Mouse (Mus musculus): ENCODE results near the gene Upk3a. TPM values are rescaled to one million over a fixed set of nuclear protein-coding genes. Genes with fewer than 3 reads are reported as not detected.

The Upk3a gene
- polyA plus RNA-seq, 2 experiments: not detected

DNA sequence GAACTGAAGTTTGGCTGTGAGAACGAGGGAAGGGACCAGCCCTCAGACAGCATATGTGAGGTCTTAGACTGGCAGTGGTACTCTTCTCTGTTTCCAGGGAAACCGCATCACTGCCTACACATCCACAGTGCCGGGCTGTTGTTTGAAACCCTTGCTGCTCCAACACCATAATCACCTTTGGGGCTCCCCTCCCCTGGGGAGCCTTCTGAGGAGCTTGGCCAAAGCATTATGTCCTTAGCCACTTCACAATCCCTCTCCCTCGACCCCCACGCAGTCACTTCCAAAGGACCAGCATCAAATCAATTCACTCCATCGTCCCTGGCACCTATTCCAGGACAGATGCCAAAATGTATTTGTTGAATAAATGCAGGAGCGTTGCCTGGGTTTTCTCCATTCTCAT lies 27.2 kb upstream of the Upk3a start:
- ATAC-seq (ENCODE audit: insufficient read depth) (no peak), DNase-seq (ENCODE audit: low read depth in 3 of 3, low spot score in 3 of 3) (no peak)
- Histone ChIP-seq H3K9ac (replicated peaks) (no peak overlapping the region), H3K4me1 (replicated peaks; ENCODE audit: control insufficient read depth in 2 of 2, insufficient read depth in 2 of 2, low read length in 1 of 2) (peaks cover 0 to 5% of the 10 kb centered on the region in 2 experiments; a peak in 1 of 4 replicates), H3K4me2 (ENCODE audit: low read depth) (no peak overlapping the region), H3K36me3 (replicated peaks; ENCODE audit: control insufficient read depth, insufficient read depth, low read depth) (no peaks in the 10 kb centered on the region), H3K27me3 (ENCODE audit: control insufficient read depth, insufficient read depth, low read length) (peaks cover 10% of the 10 kb centered on the region), H3K4me3 (ENCODE audit: insufficient read depth in 1 of 2, low read depth in 2 of 2, low read length in 2 of 2) (no peak overlapping the region), H3K27ac (no peak overlapping the region), H3K9me3 (ENCODE audit: control insufficient read depth, low read length) (no peaks in the 10 kb centered on the region)
- WGBS (ENCODE audit: insufficient replicate concordance): 50% methylated on average over 7 of the region's 7 CpGs
- TF ChIP-seq CTCF (IDR thresholded peaks at IDR 0.05; ENCODE audit: low read depth): no peak
- no peak for TF ChIP-seq EP300 (IDR thresholded peaks at IDR 0.05; ENCODE audit: low read depth)

DNA sequence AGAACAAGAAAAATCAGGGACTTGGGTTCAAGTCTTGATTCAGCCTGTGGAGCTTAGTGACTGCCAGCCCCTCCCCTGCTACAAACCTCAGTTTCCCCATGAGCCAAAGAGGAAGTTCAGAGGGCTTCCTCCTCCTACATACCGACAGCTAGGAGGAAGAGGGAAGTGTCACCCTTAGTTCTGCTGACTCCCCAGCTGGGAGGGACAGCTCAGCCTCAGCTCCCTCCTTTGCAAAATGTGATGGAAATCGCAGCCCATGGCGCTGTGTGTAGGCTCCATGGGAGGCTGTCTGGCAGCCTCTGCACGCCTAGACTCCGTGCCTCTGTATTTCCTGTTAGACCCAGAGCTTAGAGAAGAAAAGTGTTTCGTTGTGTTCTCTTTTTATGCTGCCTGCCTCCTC lies 22.4 kb upstream of the Upk3a start:
- Histone ChIP-seq H3K27ac (no peak overlapping the region), H3K4me2 (ENCODE audit: low read depth) (no peak overlapping the region), H3K4me1 (replicated peaks; ENCODE audit: control insufficient read depth in 2 of 2, insufficient read depth in 2 of 2, low read length in 1 of 2) (no peaks in the 10 kb centered on the region; a peak in 1 of 4 replicates), H3K27me3 (ENCODE audit: control insufficient read depth, insufficient read depth, low read length) (no peaks in the 10 kb centered on the region), H3K9me3 (ENCODE audit: control insufficient read depth, low read length) (no peaks in the 10 kb centered on the region), H3K36me3 (replicated peaks; ENCODE audit: control insufficient read depth, insufficient read depth, low read depth) (no peaks in the 10 kb centered on the region), H3K4me3 (ENCODE audit: insufficient read depth in 1 of 2, low read depth in 2 of 2, low read length in 2 of 2) (no peak overlapping the region), H3K9ac (replicated peaks) (no peak overlapping the region)
- ATAC-seq (ENCODE audit: insufficient read depth) (no peak), DNase-seq (ENCODE audit: low read depth in 3 of 3, low spot score in 3 of 3) (no peak)
- WGBS (ENCODE audit: insufficient replicate concordance): 8% methylated on average over 6 of the region's 6 CpGs
- no peak for TF ChIP-seq CTCF (IDR thresholded peaks at IDR 0.05; ENCODE audit: low read depth)
- TF ChIP-seq EP300 (IDR thresholded peaks at IDR 0.05; ENCODE audit: low read depth): no peak

DNA sequence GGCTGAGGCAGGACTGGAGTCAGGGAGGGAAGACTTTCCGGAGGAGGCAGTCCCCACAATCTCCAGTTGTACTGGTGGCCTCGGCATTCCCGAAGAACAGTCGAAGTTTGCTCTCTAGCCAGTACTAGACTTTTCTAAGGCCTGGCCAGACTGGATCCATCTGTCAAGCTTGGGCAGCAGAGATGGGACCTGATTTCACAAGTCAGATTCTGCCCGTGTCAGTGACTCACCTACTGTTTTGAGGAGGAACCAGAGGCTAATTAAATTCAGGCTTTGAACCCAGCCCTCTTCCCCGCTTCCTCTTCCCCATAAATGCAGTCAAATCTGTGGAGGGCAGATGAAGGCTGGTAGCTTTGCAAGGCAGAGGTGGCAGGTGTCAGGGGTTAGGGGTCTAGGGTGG lies 21.9 kb upstream of the Upk3a start:
- Histone ChIP-seq H3K4me3 (ENCODE audit: insufficient read depth in 1 of 2, low read depth in 2 of 2, low read length in 2 of 2) (no peak overlapping the region), H3K9me3 (ENCODE audit: control insufficient read depth, low read length) (no peaks in the 10 kb centered on the region), H3K9ac (replicated peaks) (no peak overlapping the region), H3K27me3 (ENCODE audit: control insufficient read depth, insufficient read depth, low read length) (no peaks in the 10 kb centered on the region), H3K4me2 (ENCODE audit: low read depth) (no peak overlapping the region), H3K27ac (no peak overlapping the region), H3K36me3 (replicated peaks; ENCODE audit: control insufficient read depth, insufficient read depth, low read depth) (no peaks in the 10 kb centered on the region), H3K4me1 (replicated peaks; ENCODE audit: control insufficient read depth in 2 of 2, insufficient read depth in 2 of 2, low read length in 1 of 2) (no peaks in the 10 kb centered on the region; a peak in 1 of 4 replicates)
- ATAC-seq (ENCODE audit: insufficient read depth) (no peak), DNase-seq (ENCODE audit: low read depth in 3 of 3, low spot score in 3 of 3) (no peak)
- WGBS (ENCODE audit: insufficient replicate concordance): 27% methylated on average over 6 of the region's 6 CpGs
- TF ChIP-seq CTCF (IDR thresholded peaks at IDR 0.05; ENCODE audit: low read depth): no peak
- TF ChIP-seq EP300 (IDR thresholded peaks at IDR 0.05; ENCODE audit: low read depth): no peak

DNA sequence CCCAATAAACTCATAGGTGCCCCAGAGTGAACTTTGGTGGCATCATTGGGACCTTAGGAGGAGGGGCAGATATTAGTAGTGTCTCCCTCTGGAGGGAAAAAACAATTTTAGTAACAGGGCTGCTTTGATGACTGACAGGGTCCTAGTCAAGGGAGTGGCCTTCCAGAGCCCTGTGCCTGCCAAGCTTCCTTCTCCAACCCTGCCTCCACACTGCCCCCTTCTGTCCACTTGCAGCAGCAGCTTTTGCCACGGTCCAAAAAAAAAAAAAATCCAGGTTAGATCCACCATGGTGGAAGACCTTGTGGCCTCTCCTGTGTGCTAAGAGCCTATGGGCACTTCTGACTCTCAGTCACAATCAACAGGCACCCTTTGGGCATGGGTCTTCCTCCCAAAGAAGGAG lies 21.0 kb upstream of the Upk3a start:
- no peaks in the 10 kb centered on the region for H3K36me3 ChIP-seq (replicated peaks; ENCODE audit: control insufficient read depth, insufficient read depth, low read depth)
- TF ChIP-seq EP300 (IDR thresholded peaks at IDR 0.05; ENCODE audit: low read depth) (no peak), CTCF (IDR thresholded peaks at IDR 0.05; ENCODE audit: low read depth) (peak; percentile 77)
- no peaks in the 10 kb centered on the region for H3K27me3 ChIP-seq (ENCODE audit: control insufficient read depth, insufficient read depth, low read length)
- H3K9ac ChIP-seq (replicated peaks): no peak overlapping the region
- WGBS (ENCODE audit: insufficient replicate concordance): 0% methylated on average over 1 of the region's 1 CpGs
- no peaks in the 10 kb centered on the region for H3K9me3 ChIP-seq (ENCODE audit: control insufficient read depth, low read length)
- H3K4me3 ChIP-seq (ENCODE audit: insufficient read depth in 1 of 2, low read depth in 2 of 2, low read length in 2 of 2): no peak overlapping the region
- DNase-seq (ENCODE audit: low read depth in 3 of 3, low spot score in 3 of 3) (peak in 1 of 3 experiments; percentile 34), ATAC-seq (ENCODE audit: insufficient read depth) (no peak)
- no peak overlapping the region for H3K4me2 ChIP-seq (ENCODE audit: low read depth)
- no peaks in the 10 kb centered on the region; a peak in 1 of 4 replicates for H3K4me1 ChIP-seq (replicated peaks; ENCODE audit: control insufficient read depth in 2 of 2, insufficient read depth in 2 of 2, low read length in 1 of 2)
- H3K27ac ChIP-seq: no peak overlapping the region

DNA sequence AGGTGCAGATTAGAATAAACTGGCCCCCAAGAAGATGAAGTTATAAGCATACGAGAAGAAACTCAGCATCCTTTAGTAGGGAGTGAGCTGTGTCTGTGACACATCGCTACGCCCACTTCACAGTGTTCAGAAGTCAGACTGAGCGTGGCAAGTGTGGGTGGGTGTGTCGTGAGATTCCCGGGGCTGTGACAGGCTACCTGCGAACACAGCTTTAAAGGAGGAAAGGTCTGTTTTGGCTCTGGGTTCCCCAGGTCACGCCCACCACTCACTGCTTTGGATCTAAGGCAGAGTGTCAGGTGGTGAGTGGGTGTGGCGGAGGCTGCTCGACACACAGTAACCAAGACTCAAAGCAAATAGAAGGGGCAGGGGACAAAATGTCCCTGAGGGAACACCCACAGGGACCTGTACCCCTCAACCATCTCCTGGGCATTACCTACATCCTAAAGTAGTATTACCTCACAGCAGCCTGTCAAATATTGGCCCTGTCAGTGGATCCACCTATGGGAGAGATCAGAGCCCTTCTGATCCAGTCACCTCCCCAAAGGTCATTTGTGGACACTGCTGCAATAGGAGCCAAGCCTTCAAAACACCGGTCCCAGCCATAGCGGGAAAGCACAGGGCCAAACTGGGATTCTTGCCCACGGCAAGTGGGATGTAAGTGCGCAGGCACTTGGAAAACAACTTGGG lies 19.0 kb upstream of the Upk3a start:
- Histone ChIP-seq H3K36me3 (replicated peaks; ENCODE audit: control insufficient read depth, insufficient read depth, low read depth) (no peaks in the 10 kb centered on the region), H3K4me3 (ENCODE audit: insufficient read depth in 1 of 2, low read depth in 2 of 2, low read length in 2 of 2) (no peak overlapping the region), H3K9me3 (ENCODE audit: control insufficient read depth, low read length) (no peaks in the 10 kb centered on the region), H3K4me2 (ENCODE audit: low read depth) (no peak overlapping the region), H3K9ac (replicated peaks) (no peak overlapping the region), H3K27ac (no peak overlapping the region), H3K27me3 (ENCODE audit: control insufficient read depth, insufficient read depth, low read length) (no peaks in the 10 kb centered on the region), H3K4me1 (replicated peaks; ENCODE audit: control insufficient read depth in 2 of 2, insufficient read depth in 2 of 2, low read length in 1 of 2) (no peaks in the 10 kb centered on the region; a peak in 1 of 4 replicates)
- TF ChIP-seq EP300 (IDR thresholded peaks at IDR 0.05; ENCODE audit: low read depth) (no peak), CTCF (IDR thresholded peaks at IDR 0.05; ENCODE audit: low read depth) (no peak)
- no peak for DNase-seq (ENCODE audit: low read depth in 3 of 3, low spot score in 3 of 3)
- 50% methylated on average over 14 of the region's 14 CpGs for WGBS (ENCODE audit: insufficient replicate concordance)
- no peak for ATAC-seq (ENCODE audit: insufficient read depth)

Data from liver, embryonic 14.5 days (tissue).